Mouse (Mus musculus) kidney, adult 2 months (tissue): ENCODE results near the gene Evi2a.

ENCODE experiments used
- CTCF ChIP-seq: fragments of 200-500 bp; conservative IDR thresholded peaks from 2 replicates; pipeline ENCODE4 v1.5.1; 2011; ENCODE audit warnings: low read depth, mild to moderate bottlenecking, control low read depth, low read length, moderate library complexity, mixed read lengths; ENCODE audit not compliant: insufficient read depth, insufficient read length
- POLR2A ChIP-seq: fragments of 200-500 bp; IDR thresholded peaks from one replicate; pipeline ENCODE4 v1.6.1; 2011; ENCODE audit warnings: low read depth, low read length, control low read depth

- TF ChIP-seq POLR2A, result no peak
- TF ChIP-seq CTCF, result no peak
Measured at GRCm38 (mm10) chr11:79529736-79530135, 673 bp downstream of the Evi2a start.
